Comparison of ENCODE assay signal across 14 mouse cellular contexts in the genomic region with DNA sequence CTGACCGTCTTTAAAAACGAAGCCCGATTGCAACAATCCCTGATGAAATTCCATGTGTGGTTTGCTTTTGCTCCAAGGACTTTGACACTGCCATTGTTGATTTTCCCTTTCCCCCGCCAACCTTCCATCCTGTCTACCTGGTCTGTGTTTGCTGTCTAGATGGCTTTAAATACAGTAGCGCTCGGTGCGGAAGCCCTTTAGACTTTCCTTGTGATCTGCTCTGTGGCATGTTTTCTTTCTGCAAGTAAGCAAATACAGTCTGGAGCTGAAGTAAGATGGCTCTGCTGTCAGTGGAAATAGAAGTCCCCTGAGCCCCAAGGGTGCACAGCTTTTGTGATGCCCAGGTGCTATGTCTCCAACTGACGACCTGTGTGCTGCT. TPM values are rescaled to one million over a fixed set of nuclear protein-coding genes. Genes with fewer than 3 reads are reported as not detected.
A peak's percentile ranks its signal among the peaks of the same experiment; 100 is the strongest.
DNase-seq lines count a peak whose midpoint lies in the region; ATAC-seq lines count a peak whose summit lies in the region.
"Had no signal": no experiment of that assay in that cellular context is flagged by ENCODE, and none has a peak within 500 bp of the region (broad histone marks: within the 10 kb centered on the region; RNA-seq: fewer than 3 reads in every experiment).

No protein-coding gene starts in this region.

- H3K27me3 ChIP-seq in hindbrain, embryonic 10.5 days (ENCODE audit: insufficient read depth, poor library complexity, severe bottlenecking) = no peaks in the 10 kb centered on the region
- H3K27me3 ChIP-seq in hindbrain, embryonic 11.5 days (ENCODE audit: control insufficient read depth, insufficient read depth, low read length) = no peaks in the 10 kb centered on the region
- H3K27me3 ChIP-seq in hindbrain, embryonic 15.5 days = no peaks in the 10 kb centered on the region
- H3K27me3 ChIP-seq in liver, embryonic 16.5 days (ENCODE audit: control insufficient read depth, insufficient read depth, low read depth, low read length) = no peaks in the 10 kb centered on the region
- H3K27me3 ChIP-seq in stomach, embryonic 14.5 days (ENCODE audit: control insufficient read depth, insufficient read depth, low read length) = no peaks in the 10 kb centered on the region
- H3K27me3 ChIP-seq: Patski had no signal

- ATAC-seq in hindbrain, embryonic 11.5 days (ENCODE audit: low FRiP score) = no peak
- ATAC-seq in hindbrain, embryonic 15.5 days (ENCODE audit: low FRiP score, low read depth) = no peak
- peak; percentile 78 for ATAC-seq in liver, embryonic 16.5 days (ENCODE audit: low read depth)
- no peak for ATAC-seq in stomach, embryonic 14.5 days (ENCODE audit: insufficient number of reproducible peaks, insufficient read depth, low FRiP score, low read depth)

- no peak overlapping the region for H3K4me2 ChIP-seq in hindbrain, embryonic 11.5 days (replicated peaks; ENCODE audit: low read depth, low read length)
- H3K4me2 ChIP-seq in hindbrain, embryonic 15.5 days = no peak overlapping the region
- H3K4me2 ChIP-seq in liver, embryonic 16.5 days (ENCODE audit: low read depth, low read length) = peak overlapping the region; percentile 24
- H3K4me2 ChIP-seq in stomach, embryonic 14.5 days (replicated peaks; ENCODE audit: low read depth, low read length) = no peak overlapping the region

- WGBS in hindbrain, embryonic 10.5 days = 77% methylated on average over 8 of the region's 8 CpGs
- 79% methylated on average over 8 of the region's 8 CpGs for WGBS in hindbrain, embryonic 11.5 days
- 67% methylated on average over 8 of the region's 8 CpGs for WGBS in hindbrain, embryonic 15.5 days
- WGBS in liver, embryonic 16.5 days (ENCODE audit: insufficient replicate concordance) = 60% methylated on average over 8 of the region's 8 CpGs
- WGBS in stomach, embryonic 14.5 days = 51% methylated on average over 8 of the region's 8 CpGs

- H3K4me3 ChIP-seq in hindbrain, embryonic 10.5 days = no peak overlapping the region
- no peak overlapping the region for H3K4me3 ChIP-seq in hindbrain, embryonic 11.5 days (ENCODE audit: low read depth, low read length)
- no peak overlapping the region for H3K4me3 ChIP-seq in hindbrain, embryonic 15.5 days
- H3K4me3 ChIP-seq in liver, embryonic 16.5 days (ENCODE audit: low read depth, low read length) = no peak overlapping the region
- no peak overlapping the region for H3K4me3 ChIP-seq in stomach, embryonic 14.5 days (ENCODE audit: low read depth, low read length)

- peaks cover 10% of the 10 kb centered on the region for H3K36me3 ChIP-seq in hindbrain, embryonic 10.5 days
- no peaks in the 10 kb centered on the region for H3K36me3 ChIP-seq in hindbrain, embryonic 11.5 days (ENCODE audit: control insufficient read depth, insufficient read depth, low read length)
- 0 out of 2 replicates have a peak, but pooled peaks cover under 1% of the 10 kb centered on the region for H3K36me3 ChIP-seq in hindbrain, embryonic 15.5 days
- H3K36me3 ChIP-seq in liver, embryonic 16.5 days (ENCODE audit: control insufficient read depth, insufficient read depth) = no peaks in the 10 kb centered on the region
- no peaks in the 10 kb centered on the region for H3K36me3 ChIP-seq in stomach, embryonic 14.5 days (ENCODE audit: control insufficient read depth, insufficient read depth, low read length)

- H3K9me3 ChIP-seq in hindbrain, embryonic 10.5 days = no peaks in the 10 kb centered on the region
- H3K9me3 ChIP-seq in hindbrain, embryonic 11.5 days (ENCODE audit: control insufficient read depth, low read length) = no peaks in the 10 kb centered on the region
- no peaks in the 10 kb centered on the region for H3K9me3 ChIP-seq in hindbrain, embryonic 15.5 days
- no peaks in the 10 kb centered on the region for H3K9me3 ChIP-seq in liver, embryonic 16.5 days (replicated peaks; ENCODE audit: control insufficient read depth, low read length)
- H3K9me3 ChIP-seq in stomach, embryonic 14.5 days (ENCODE audit: control insufficient read depth, low read depth, low read length) = no peaks in the 10 kb centered on the region

- no peak overlapping the region for H3K9ac ChIP-seq in hindbrain, embryonic 11.5 days (ENCODE audit: low read depth, low read length)
- no peak overlapping the region for H3K9ac ChIP-seq in hindbrain, embryonic 15.5 days
- no peak overlapping the region for H3K9ac ChIP-seq in liver, embryonic 16.5 days (ENCODE audit: low read depth, low read length)
- no peak overlapping the region for H3K9ac ChIP-seq in stomach, embryonic 14.5 days (replicated peaks; ENCODE audit: low read depth, low read length)

- peak overlapping the region; percentile 29 for H3K27ac ChIP-seq in hindbrain, embryonic 10.5 days
- no peak overlapping the region for H3K27ac ChIP-seq in hindbrain, embryonic 11.5 days (ENCODE audit: low read depth, low read length)
- H3K27ac ChIP-seq in hindbrain, embryonic 15.5 days (replicated peaks) = 0 out of 2 replicates have a peak overlapping the region, but pooled peaks have one; percentile 30
- H3K27ac ChIP-seq in liver, embryonic 16.5 days (ENCODE audit: low read length) = peak overlapping the region; percentile 85
- H3K27ac ChIP-seq in stomach, embryonic 14.5 days (ENCODE audit: low read length) = peak overlapping the region; percentile 23; the same call in 1 of the 2 replicates

- no peak for DNase-seq in hindbrain, embryonic 10.5 days (ENCODE audit: low spot score)
- no peak for DNase-seq in hindbrain, embryonic 11.5 days (ENCODE audit: low spot score)
- no peak for DNase-seq in retina, postnatal 1 day
- no peak for DNase-seq in ovary, adult 18-20 months (ENCODE audit: low spot score)
- DNase-seq in left cerebral cortex, postnatal 25 days (ENCODE audit: low spot score in 2 of 2) = no peak
- DNase-seq: gastrocnemius, postnatal 36 days had no signal

- H3K4me1 ChIP-seq in hindbrain, embryonic 10.5 days (replicated peaks) = peaks cover 20% of the 10 kb centered on the region
- peaks cover 5% of the 10 kb centered on the region for H3K4me1 ChIP-seq in hindbrain, embryonic 11.5 days (replicated peaks; ENCODE audit: control insufficient read depth, insufficient read depth, low read length)
- peaks cover 29% of the 10 kb centered on the region for H3K4me1 ChIP-seq in hindbrain, embryonic 15.5 days (replicated peaks)
- peaks cover 13% of the 10 kb centered on the region for H3K4me1 ChIP-seq in liver, embryonic 16.5 days (ENCODE audit: control insufficient read depth, low read depth, low read length)
- peaks cover 16% of the 10 kb centered on the region; the same call in 1 of the 2 replicates for H3K4me1 ChIP-seq in stomach, embryonic 14.5 days (ENCODE audit: control insufficient read depth, insufficient read depth, low read length)

- intact Hi-C loops in left cerebral cortex, postnatal 25 days (cut with DNase I) = loop anchor here (5.0 kb wide), 2 partner anchors 334 to 419 kb away; a partner anchor contains a TSS

RNA-seq across cellular contexts. Expression of a gene that starts 31.6 kb away (rescaled TPM):
- polyA plus RNA-seq in hindbrain, embryonic 10.5 days (2016; fragmentation: Nextera tagmentation; extraction: Ambion mirVana) = 0.14 TPM in 1 of 2 replicates, not detected in the other
- not detected in 2 replicates for polyA plus RNA-seq in hindbrain, embryonic 11.5 days (2014; fragmentation: Nextera tagmentation; extraction: Ambion mirVana)
- 0.21 TPM in 1 of 2 replicates, not detected in the other for polyA plus RNA-seq in hindbrain, embryonic 15.5 days (2015; fragmentation: Nextera tagmentation; extraction: Ambion mirVana)
- polyA plus RNA-seq in liver, embryonic 16.5 days (2015; fragmentation: Nextera tagmentation; extraction: Ambion mirVana) = not detected in 2 replicates
- polyA plus RNA-seq in stomach, embryonic 14.5 days (2014; fragmentation: Nextera tagmentation; extraction: Ambion mirVana) = not detected in 2 replicates
- total RNA-seq in left cerebral cortex, postnatal 25 days (2021) = not detected
- total RNA-seq: common myeloid progenitor, adult 5-6 weeks; gastrocnemius, postnatal 36 days; hematopoietic stem cell, adult 5-6 weeks; layer of hippocampus, postnatal 25 days had no signal
- polyA plus RNA-seq: lung, embryonic 16.5 days; Patski had no signal

RNA-seq across cellular contexts. Expression of a gene that starts 44.3 kb away (rescaled TPM):
- polyA plus RNA-seq in hindbrain, embryonic 10.5 days (2016; fragmentation: Nextera tagmentation; extraction: Ambion mirVana) = 43.2 and 77.1 TPM in 2 replicates
- polyA plus RNA-seq in hindbrain, embryonic 11.5 days (2014; fragmentation: Nextera tagmentation; extraction: Ambion mirVana) = 62.0 and 69.1 TPM in 2 replicates
- 44.1 and 44.2 TPM in 2 replicates for polyA plus RNA-seq in hindbrain, embryonic 15.5 days (2015; fragmentation: Nextera tagmentation; extraction: Ambion mirVana)
- 20.8 and 23.7 TPM in 2 replicates for polyA plus RNA-seq in liver, embryonic 16.5 days (2015; fragmentation: Nextera tagmentation; extraction: Ambion mirVana)
- polyA plus RNA-seq in stomach, embryonic 14.5 days (2014; fragmentation: Nextera tagmentation; extraction: Ambion mirVana) = 50.2 and 57.1 TPM in 2 replicates
- 1 to 10 TPM; 9.5 to 9.7 TPM for total RNA-seq in left cerebral cortex, postnatal 25 days (2021)
